Mouse (Mus musculus) olfactory bulb, adult 2 months (tissue): ENCODE measurements around the gene Stpg3.

Source experiments
- CTCF ChIP-seq: fragments of 200-500 bp; IDR thresholded peaks from 2 replicates; pipeline ENCODE4 v1.5.1; 2012; ENCODE audit warnings: low read depth, mild to moderate bottlenecking, low read length, moderate library complexity; ENCODE audit not compliant: insufficient read depth
- POLR2A ChIP-seq: fragments of 200-500 bp; IDR thresholded peaks from 2 replicates; pipeline ENCODE4 v1.6.1; 2012; ENCODE audit warnings: mild to moderate bottlenecking, low read depth, low read length, moderate library complexity; ENCODE audit not compliant: insufficient read depth

GRCm38 (mm10) chr2:25195211-25196156, 19.0 kb downstream of the Stpg3 start:
- TF ChIP-seq CTCF (0 out of 2 replicates have a peak, but pooled peaks have one; percentile 12), POLR2A (no peak)
